20 mouse cellular contexts compared by ENCODE assay signal in the genomic region with DNA sequence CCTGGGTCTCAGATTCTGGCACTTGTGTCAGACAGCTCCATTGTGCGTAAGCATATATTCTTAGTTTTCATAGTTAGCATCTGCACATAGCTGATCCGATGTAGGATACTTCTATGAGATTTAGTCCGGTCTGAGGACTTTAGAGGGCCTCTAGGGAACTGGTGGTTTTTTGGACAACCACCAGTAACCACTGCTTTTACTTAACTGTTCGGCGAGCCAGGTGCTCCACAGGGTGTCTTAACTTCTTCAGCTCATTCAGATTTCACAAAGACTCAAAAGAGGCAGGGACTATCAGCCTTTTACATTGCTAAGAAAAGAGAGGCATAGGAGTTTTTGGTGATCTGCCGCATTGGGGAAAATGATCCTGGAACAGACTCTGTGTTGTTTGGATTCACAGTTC.
"Had no signal": no experiment of that assay in that cellular context is flagged by ENCODE, and none has a peak within 500 bp of the region (broad histone marks: within the 10 kb centered on the region; RNA-seq: fewer than 3 reads in every experiment).

No protein-coding gene starts in this region.

- H3K9ac ChIP-seq: liver, embryonic 13.5 days; liver, embryonic 15.5 days; liver, postnatal 0 days; lung, embryonic 15.5 days; midbrain, embryonic 12.5 days; neural tube, embryonic 12.5 days; stomach, embryonic 15.5 days had no signal

- H3K4me3 ChIP-seq: liver, embryonic 13.5 days; liver, embryonic 15.5 days; lung, embryonic 15.5 days; megakaryocyte, embryonic 14.5 days; midbrain, embryonic 12.5 days; neural tube, embryonic 12.5 days; stomach, embryonic 15.5 days had no signal

- H3K36me3 ChIP-seq: liver, embryonic 13.5 days; liver, embryonic 15.5 days; lung, embryonic 15.5 days; midbrain, embryonic 12.5 days; neural tube, embryonic 12.5 days; stomach, embryonic 15.5 days had no signal

- H3K27me3 ChIP-seq: liver, embryonic 13.5 days; liver, embryonic 15.5 days; lung, embryonic 15.5 days; megakaryocyte, embryonic 14.5 days; midbrain, embryonic 12.5 days; neural tube, embryonic 12.5 days; stomach, embryonic 15.5 days had no signal

- H3K4me1 ChIP-seq: liver, embryonic 13.5 days; liver, embryonic 15.5 days; lung, embryonic 15.5 days; stomach, embryonic 15.5 days had no signal

- H3K9me3 ChIP-seq: liver, embryonic 13.5 days; liver, embryonic 15.5 days; lung, embryonic 15.5 days; megakaryocyte, embryonic 14.5 days; midbrain, embryonic 12.5 days; neural tube, embryonic 12.5 days; stomach, embryonic 15.5 days had no signal

- H3K27ac ChIP-seq: liver, embryonic 13.5 days; liver, embryonic 15.5 days; lung, embryonic 15.5 days; midbrain, embryonic 12.5 days; neural tube, embryonic 12.5 days; stomach, embryonic 15.5 days; stomach, postnatal 0 days had no signal

- DNase-seq: liver, embryonic 13.5 days; liver, postnatal 0 days; lung, adult 2 months; lung, postnatal 14 days; lung, postnatal 36 days; midbrain, embryonic 14.5 days; right cerebral cortex, postnatal 14 days; spleen, adult 18-20 months; thymus, adult 2 months; thymus, postnatal 25 days; thymus, postnatal 4 days had no signal

- ATAC-seq: liver, postnatal 0 days; lung, postnatal 0 days; midbrain, embryonic 16.5 days had no signal

- H3K4me2 ChIP-seq: liver, embryonic 13.5 days; liver, embryonic 15.5 days; lung, embryonic 15.5 days; midbrain, embryonic 12.5 days; neural tube, embryonic 12.5 days; stomach, embryonic 15.5 days had no signal
